Mouse (Mus musculus): ENCODE data around the gene Cep68.
A peak's percentile ranks its signal among the peaks of the same experiment; 100 is the strongest.

The Cep68 gene

GRCm38 (mm10) chr11:20204870-20205446, 44.3 kb downstream of the Cep68 start:
- no peak for DNase-seq (ENCODE audit: low read depth, low spot score)

GRCm38 (mm10) chr11:20204321-20204720, 44.9 kb downstream of the Cep68 start:
- DNase-seq (ENCODE audit: low read depth, low spot score) = no peak

DNA sequence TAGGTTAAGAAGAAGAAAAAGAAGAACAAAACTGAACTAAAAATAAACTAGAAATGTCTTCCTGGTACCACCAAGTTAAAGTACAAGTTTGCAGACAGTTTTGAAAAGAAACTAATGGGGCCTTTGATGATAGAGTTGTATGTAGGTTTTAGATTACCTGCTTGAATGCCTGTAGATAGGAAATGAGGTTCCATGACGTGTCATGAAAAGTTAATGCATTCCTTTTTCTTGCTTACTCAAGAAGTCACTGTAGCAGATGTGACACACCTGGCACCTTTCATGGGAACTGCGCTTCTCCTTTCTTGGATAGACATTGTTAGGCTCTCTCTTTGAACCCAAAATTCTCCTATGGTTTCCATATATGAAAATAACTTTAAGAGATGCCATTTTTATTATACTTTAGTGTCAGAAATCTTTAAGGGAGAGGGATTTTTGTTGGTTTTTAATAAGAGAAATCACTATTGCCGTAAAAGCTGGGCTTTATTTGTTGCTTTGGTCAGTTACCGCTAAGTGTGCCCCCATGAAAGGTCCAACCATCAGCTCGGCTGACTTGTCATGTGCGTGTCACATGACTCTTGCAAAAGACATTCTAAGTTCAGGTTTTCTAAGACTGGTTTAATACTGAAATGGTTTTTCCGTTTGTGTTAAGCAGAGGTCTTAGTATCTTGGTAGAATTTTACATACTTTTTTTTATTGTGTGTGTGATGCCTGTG, 46.8 kb downstream of the Cep68 start:
- DNase-seq (ENCODE audit: low read depth, low spot score) = no peak

- peak; percentile 63 for DNase-seq (ENCODE audit: low read depth, low spot score)
Observed at GRCm38 (mm10) chr11:20201661-20202101, 47.5 kb downstream of the Cep68 start.

DNA sequence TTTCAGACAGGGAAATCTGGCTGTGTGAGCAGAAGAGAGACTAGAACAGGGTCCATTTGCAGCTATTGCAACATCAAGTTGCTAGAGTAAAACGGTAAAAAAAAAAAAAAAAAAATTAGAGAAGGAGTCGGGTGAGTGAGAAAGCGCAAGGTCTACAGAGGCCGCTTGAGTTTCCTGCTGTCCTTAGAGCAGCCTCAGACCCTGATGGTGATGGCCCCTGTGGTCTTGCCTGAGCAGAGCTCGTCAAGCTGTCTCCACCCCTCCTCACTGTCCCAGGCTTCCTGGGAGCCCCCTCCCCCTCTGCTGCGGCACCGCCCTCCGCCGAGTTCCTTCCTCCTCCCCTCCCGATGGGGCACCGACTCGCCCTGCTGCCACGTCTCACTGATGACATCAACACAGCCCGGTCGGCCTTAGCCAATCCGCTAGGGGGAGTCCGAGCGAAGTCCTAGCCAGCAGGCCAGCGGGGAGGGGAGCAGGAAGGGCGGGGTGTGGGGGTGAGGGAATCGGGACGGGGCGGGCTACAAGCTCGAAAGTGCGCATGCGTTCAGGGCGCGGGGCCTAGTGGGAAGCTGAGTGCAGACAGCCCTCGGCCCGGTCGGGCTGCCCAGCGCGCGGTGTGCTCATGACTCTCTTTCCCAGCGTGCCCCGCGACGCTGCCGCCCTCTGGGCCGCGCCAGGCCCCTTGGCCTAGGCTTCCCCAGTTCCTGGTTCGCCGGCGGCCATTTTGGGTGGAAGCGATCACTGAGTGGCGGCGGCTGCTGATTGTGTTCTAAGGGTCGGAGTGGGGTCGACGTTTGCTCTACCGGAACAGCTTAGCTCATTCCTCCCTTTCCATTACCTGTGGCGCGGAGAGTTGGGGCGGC, 48.3 kb downstream of the Cep68 start, which contains the start of gene Rab1a:
Gene Rab1a, plus strand, starts transcription at position 720 of the 863 bp plus-strand sequence.
- DNase-seq (ENCODE audit: low read depth, low spot score) = peak; percentile 100

GRCm38 (mm10) chr11:20193100-20193736, 56.0 kb downstream of the Cep68 start:
- DNase-seq (ENCODE audit: low read depth, low spot score) = no peak

DNA sequence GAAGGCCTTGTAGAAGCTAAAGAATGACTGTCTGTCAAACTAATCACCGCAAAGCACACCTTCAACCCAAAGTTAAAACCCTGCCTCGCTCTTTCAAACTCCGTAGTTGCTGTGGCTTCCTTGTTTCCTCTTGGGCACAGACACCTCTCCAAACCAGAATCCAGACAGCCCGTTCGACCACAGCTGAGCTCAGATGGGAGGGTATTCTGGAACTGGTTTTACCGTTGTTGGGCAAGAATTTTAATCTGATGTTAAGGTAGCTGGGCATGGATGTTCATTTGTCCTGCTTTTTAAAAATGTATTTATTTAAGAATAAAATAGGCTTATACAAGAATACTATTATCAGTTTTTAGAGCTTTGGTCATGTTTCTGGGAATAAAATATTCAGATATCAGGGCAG, 62.0 kb downstream of the Cep68 start:
- DNase-seq (ENCODE audit: low read depth, low spot score) = no peak
